Mouse (Mus musculus): Measurements from ENCODE around the gene Ankrd11.

The Ankrd11 gene

DNA sequence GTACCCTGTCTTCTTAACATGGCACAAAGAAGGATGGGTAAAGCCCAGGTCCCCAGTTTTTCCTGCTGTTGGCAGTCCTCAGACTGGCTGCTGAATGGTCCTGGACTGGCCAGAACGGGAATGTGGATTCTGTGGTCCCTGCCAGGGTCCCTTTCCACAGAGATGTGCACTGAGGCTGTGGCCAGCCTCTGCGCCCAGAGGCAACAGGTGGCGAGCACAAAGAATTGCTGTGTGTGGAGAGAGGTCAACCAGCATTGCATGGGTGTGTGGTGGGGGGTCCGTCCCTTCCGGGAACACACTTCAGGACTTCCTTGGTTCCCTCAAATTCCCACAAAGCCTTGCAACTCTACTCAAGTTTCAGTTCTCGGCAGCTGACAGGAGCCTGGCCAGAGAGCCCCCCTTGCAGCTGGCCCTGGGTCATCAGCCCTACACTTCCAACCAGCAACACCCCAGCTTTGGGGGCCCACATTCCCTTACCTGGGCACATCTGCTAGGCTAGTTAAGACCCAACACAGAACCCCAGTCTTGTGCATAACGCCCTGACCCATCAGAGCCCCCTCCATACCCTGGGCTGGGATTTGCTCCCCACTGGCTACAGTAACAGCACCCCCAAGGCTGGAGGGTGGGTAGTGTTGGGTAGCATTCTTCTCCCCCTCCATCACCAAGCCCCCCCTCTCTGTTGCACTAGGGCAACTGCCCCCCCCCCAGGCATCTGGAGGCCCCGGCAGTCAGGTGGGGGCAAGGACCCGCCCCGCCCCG, 192.7 kb downstream of the Ankrd11 start:
- in situ Hi-C loops (cut with MseI, MboI), result no loop called here

- in situ Hi-C loops (cut with MseI, MboI), result no loop called here
These were observed 194.1 kb downstream of the Ankrd11 start, which contains the start of gene Cdh15 for GRCm38 (mm10) chr8:122847829-122848561. Gene Cdh15 (plus strand): TSS chr8:122847966.

GRCm38 (mm10) chr8:122845662-122846061, 196.4 kb downstream of the Ankrd11 start:
- in situ Hi-C loops (cut with MseI, MboI), result no loop called here

DNA sequence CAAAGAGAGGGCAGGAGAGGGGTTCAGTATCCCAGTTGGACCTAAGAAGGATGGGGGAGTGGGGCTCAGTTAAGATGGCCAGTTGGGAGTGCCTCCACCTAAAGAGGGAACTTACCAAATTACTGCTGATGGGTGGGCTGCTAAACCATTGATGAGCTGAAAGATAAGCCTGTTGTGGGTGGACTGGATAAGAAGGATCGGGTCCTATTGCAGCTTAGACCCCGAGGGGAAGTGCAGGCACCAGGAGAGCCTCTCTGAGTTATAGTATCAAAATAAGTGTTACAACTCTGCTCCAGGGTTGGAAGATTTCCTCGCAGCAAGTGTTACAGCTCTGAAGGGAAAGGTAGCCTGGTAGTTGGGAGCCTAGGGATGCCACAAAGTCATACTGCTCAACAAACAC, 197.9 kb downstream of the Ankrd11 start:
- in situ Hi-C loops (cut with MseI, MboI), result no loop called here

DNA sequence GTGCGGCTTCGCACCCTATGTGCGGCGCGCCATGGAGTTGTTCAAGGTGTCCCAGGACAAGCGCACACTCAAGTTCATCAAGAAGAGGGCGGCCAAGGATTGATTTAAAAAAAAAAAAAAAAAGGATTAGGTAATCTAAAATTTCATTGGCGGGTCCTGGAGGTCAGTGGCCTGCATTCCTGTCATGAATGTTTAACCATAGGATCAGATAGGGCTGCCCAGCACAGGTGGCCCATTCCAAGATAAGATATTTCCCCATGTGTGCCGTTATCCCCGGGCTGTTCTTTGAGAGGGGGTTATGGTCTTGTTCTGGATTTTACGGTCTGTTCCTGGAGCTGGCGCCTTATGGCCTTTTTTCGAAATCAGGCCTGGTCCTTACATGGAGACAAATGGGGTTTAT, 205.4 kb downstream of the Ankrd11 start:
- in situ Hi-C loops (cut with MseI, MboI), result no loop called here

DNA sequence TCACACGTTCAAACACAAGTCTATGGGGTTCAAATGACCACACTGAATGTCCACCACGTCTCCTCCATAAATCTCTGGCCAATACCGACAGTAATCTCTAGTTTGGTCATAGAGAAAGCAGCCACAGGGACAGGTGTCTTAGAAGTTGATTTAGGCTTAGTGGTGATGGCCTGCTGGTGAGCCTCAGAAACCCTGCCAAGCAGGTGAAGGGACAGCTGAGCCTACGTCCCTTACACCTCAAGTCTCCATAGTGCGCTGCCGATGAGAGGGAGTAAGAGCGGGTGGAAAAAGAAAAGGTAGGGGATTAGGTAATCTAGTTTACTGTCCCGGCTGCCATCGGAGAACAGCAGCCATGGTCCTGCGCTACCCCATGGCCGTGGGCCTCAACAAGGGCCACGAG, 205.9 kb downstream of the Ankrd11 start:
- in situ Hi-C loops (cut with MseI, MboI), result no loop called here

DNA sequence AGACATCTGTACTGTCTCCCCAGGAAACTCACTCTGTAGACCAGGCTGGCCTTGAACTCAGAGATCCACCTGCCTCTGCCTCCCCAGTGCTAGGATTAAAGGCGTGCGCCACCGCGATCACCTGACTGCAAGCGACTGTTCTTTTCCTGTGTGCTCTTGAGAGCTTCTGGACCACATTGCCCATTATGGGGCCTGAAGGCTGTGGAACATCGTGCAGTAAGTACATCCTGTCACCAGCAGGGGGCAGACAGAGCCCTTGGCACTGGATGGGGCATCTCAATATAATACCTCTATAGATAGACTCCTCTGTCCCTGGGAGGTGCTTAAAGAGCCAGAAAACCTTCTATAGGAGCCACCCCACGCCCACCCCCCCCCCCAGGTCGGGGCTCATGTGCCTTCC, 207.1 kb downstream of the Ankrd11 start:
- in situ Hi-C loops (cut with MseI, MboI), result loop anchor here in 1 of 2 experiments (5.0 kb wide), 1 partner anchor 218 kb away; no protein-coding TSS in a partner anchor

DNA sequence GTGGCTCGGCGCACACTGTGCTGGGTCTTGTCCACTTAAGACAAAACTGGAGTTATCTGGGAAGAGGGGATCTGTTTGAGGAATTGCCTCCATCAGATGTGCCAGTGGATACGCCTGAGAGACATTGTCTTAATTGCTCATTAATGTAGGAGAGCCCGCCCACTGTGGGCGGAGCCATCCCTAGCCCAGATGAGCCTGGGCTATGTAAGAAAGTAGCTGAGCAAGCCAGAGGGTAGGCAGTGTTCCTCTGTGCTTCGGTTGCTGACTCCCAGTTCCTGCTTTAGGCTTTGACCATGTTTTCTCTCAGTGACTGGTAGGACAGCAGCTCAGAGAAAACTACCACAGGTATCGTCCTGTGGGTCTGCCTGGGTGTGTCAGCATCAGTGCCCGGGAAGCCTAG, 207.7 kb downstream of the Ankrd11 start:
- in situ Hi-C loops (cut with MseI, MboI), result loop anchor here in 1 of 2 experiments (5.0 kb wide), 1 partner anchor 217 kb away; no protein-coding TSS in a partner anchor
